Mouse (Mus musculus): ENCODE results near the gene Hoxd1. TPM values are rescaled to one million over a fixed set of nuclear protein-coding genes. Genes with fewer than 3 reads are reported as not detected.

Gene Hoxd1
- polyA plus RNA-seq, 1 experiment: 0.05 TPM

DNA sequence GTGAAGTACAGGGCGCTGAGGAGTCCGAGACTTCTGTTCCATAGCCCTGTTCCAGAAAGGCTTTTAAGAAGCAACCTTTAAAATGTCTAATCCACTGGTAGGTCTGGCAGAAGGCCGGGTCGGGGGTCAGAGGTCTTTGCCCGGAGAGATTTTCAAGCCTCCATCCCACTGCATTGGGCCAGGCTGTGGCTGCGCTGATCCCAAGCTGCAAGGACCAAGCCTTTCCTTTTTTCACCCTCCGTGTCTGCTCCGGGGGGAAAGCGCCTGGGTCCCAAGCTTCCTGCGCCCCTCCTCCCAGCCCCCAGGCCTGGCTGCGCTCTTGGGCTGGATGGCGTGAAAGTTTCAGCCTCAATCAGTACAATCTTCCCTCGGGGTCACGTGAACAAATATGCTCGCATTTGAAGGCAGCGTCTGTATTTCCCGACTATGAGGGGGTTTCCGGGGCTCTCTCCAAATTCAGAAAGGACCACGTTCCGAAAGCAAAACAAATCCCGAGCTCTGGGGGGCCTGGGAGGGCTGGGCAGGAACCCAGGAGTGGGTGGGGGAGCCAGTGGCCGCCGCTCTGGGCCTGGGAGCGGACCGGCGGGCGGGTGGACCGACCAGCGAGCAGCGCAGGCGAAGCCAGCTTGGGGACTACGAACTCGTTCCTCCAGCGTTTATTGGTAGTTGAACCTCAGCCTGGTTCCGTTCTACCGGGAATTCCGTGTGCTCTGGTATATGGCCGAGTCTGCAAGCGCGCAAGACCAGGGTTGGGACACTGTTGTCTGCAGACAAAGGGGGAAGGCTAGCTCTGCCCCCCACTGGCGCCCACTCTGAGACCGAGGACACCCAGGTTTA is 26.7 kb upstream of the Hoxd1 start:
- WGBS: 7% methylated on average over 42 of the region's 42 CpGs
- DNase-seq: no peak

DNA sequence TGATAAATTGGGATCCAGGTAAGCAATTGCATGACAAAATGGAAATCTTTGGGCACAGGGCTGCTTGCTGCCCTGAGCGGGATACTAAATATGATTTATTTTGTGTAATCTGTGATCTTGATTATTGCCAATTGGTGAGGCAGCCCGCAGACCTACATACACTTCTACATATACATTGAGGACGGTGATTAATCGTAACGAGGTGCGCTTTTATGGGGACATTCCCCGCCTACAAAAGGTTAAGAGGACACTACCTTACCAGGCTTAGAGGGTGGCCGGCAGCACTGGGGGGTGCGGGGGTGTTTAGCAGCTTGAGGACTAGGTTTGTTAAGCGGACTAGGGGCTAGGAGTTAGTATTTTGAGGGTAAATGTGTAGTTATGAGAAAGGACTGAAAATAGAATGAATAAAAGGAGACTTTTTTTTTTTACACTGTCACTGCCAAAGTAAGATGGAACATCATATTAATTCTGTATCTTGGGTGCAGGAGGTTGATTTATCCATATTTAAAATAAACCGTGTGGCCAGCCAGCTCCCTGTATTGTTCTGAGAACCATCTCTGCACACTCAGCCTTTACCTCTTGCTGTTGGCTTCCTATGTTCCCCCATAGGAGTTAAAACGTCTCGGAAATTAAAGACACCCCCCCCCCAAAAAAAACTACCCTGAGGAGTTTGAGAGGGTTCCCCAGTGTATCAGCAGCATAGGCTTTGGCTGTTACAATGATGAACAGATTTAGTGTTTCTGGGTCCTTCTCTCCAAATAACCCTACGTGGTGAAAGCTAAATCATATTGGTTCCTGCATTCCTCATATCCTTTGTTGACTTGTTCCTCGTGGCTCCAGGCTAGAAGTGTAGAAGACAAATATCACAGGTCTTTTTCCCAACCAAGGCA is 25.8 kb upstream of the Hoxd1 start:
- H3K27ac ChIP-seq (ENCODE audit: control insufficient read depth, insufficient read depth, low read length): no peak overlapping the region
- 25% methylated on average over 15 of the region's 15 CpGs for WGBS
- H3K4me3 ChIP-seq (ENCODE audit: control insufficient read depth, insufficient read depth, low read length): no peak overlapping the region

More for the DNA sequence above, 26.7 kb upstream of the Hoxd1 start:
- H3K36me3 ChIP-seq (ENCODE audit: control insufficient read depth, insufficient read depth, low read length): no peaks in the 10 kb centered on the region
- no peak overlapping the region for H3K27ac ChIP-seq (ENCODE audit: control insufficient read depth, insufficient read depth, low read length)
- no peak for TF ChIP-seq CTCF (IDR thresholded peaks at IDR 0.05; ENCODE audit: borderline replicate concordance, control insufficient read depth, extremely low read depth, insufficient read depth, low read length, poor library complexity)
- no peak for TF ChIP-seq POLR2A (IDR thresholded peaks at IDR 0.05; ENCODE audit: control insufficient read depth, extremely low read depth, insufficient read depth, low read length, poor library complexity)
- no peak overlapping the region for H3K4me3 ChIP-seq (ENCODE audit: control insufficient read depth, insufficient read depth, low read length)
- peaks cover 40% of the 10 kb centered on the region for H3K27me3 ChIP-seq (ENCODE audit: control insufficient read depth, insufficient read depth, low read length)
- no peaks in the 10 kb centered on the region for H3K4me1 ChIP-seq (replicated peaks; ENCODE audit: control insufficient read depth, insufficient read depth, low read length)

DNA sequence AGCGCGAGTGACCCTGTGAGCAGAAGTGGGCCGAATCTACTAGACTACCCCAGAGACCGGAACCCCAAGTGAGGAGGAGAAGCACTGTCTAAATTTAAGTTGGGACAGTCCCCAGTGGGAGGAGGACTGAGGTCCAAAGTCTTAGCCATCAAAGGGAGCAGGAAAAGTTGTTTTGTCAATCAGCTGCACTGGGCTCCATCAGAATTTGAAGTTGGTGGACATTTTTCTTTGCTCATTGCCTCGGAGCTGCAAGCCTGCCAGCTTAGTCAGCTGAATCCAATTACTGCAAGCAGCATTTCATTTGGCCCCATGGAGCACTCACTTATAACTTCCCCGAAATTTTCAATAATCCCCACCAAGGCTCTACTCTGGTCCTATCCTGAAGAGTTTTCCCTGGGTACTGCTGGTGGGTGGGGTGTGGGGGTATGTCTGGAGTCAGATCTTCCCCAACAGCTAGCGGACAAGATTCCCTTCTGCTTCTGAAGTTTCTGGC is 25.2 kb upstream of the Hoxd1 start:
- Histone ChIP-seq H3K4me3 (ENCODE audit: control insufficient read depth, insufficient read depth, low read length) (no peak overlapping the region), H3K27me3 (ENCODE audit: control insufficient read depth, insufficient read depth, low read length) (peaks cover 40% of the 10 kb centered on the region), H3K36me3 (ENCODE audit: control insufficient read depth, insufficient read depth, low read length) (no peaks in the 10 kb centered on the region), H3K4me1 (replicated peaks; ENCODE audit: control insufficient read depth, insufficient read depth, low read length) (no peaks in the 10 kb centered on the region), H3K27ac (ENCODE audit: control insufficient read depth, insufficient read depth, low read length) (no peak overlapping the region)
- DNase-seq: no peak
- TF ChIP-seq POLR2A (IDR thresholded peaks at IDR 0.05; ENCODE audit: control insufficient read depth, extremely low read depth, insufficient read depth, low read length, poor library complexity): no peak
- no peak for TF ChIP-seq CTCF (IDR thresholded peaks at IDR 0.05; ENCODE audit: borderline replicate concordance, control insufficient read depth, extremely low read depth, insufficient read depth, low read length, poor library complexity)
- WGBS: 29% methylated on average over 7 of the region's 7 CpGs

More for the DNA sequence above, 25.8 kb upstream of the Hoxd1 start:
- no peaks in the 10 kb centered on the region for H3K4me1 ChIP-seq (replicated peaks; ENCODE audit: control insufficient read depth, insufficient read depth, low read length)
- TF ChIP-seq POLR2A (IDR thresholded peaks at IDR 0.05; ENCODE audit: control insufficient read depth, extremely low read depth, insufficient read depth, low read length, poor library complexity) (no peak), CTCF (IDR thresholded peaks at IDR 0.05; ENCODE audit: borderline replicate concordance, control insufficient read depth, extremely low read depth, insufficient read depth, low read length, poor library complexity) (no peak)
- no peaks in the 10 kb centered on the region for H3K36me3 ChIP-seq (ENCODE audit: control insufficient read depth, insufficient read depth, low read length)
- peaks cover 40% of the 10 kb centered on the region for H3K27me3 ChIP-seq (ENCODE audit: control insufficient read depth, insufficient read depth, low read length)
- DNase-seq: no peak

DNA sequence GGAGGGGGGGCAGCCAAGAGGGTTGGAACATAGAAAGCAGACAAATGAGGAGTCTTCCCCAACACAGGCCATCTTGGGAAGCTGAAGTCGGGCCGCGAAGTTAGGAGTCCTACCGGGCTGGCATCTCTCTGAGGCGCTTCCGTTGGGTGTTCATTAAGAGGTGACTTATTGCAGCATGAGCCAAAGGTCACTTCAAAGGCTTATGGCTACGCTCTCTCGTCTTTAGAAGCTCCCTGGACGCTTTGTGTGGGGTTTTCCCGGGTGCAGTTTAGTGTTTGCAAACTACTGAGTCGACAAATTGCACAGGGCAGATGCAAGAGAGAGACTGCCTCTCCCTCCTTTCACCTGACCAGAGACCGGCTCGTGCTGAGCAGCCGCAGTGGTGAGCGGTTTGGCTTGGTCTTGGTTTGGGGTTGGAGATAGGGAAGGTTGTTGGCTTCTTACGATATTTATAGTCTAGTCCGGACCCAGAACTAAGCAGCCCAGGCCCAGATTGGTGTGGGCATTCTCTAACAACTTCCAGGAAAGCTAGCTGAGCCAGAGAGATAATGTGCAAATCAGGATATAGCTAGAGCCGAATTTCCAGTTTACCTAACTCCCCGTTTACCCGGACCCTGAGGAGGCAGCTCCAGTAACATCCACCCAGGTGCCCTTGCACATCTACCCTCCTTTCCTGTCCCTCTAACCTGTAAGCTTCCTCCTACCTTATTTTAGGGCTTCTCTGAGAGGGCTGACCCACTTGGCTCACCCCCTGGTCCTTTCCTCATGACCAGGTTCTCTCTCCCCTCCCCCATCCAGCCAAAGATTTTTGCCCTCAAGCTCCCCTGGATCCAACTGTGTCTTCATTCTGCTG is 23.9 kb upstream of the Hoxd1 start:
- no peaks in the 10 kb centered on the region for H3K36me3 ChIP-seq (ENCODE audit: control insufficient read depth, insufficient read depth, low read length)
- H3K4me3 ChIP-seq (ENCODE audit: control insufficient read depth, insufficient read depth, low read length): no peak overlapping the region
- WGBS: 9% methylated on average over 20 of the region's 20 CpGs
- peaks cover 36% of the 10 kb centered on the region for H3K27me3 ChIP-seq (ENCODE audit: control insufficient read depth, insufficient read depth, low read length)
- TF ChIP-seq CTCF (IDR thresholded peaks at IDR 0.05; ENCODE audit: borderline replicate concordance, control insufficient read depth, extremely low read depth, insufficient read depth, low read length, poor library complexity) (no peak), POLR2A (IDR thresholded peaks at IDR 0.05; ENCODE audit: control insufficient read depth, extremely low read depth, insufficient read depth, low read length, poor library complexity) (no peak)
- no peaks in the 10 kb centered on the region for H3K4me1 ChIP-seq (replicated peaks; ENCODE audit: control insufficient read depth, insufficient read depth, low read length)
- H3K27ac ChIP-seq (ENCODE audit: control insufficient read depth, insufficient read depth, low read length): no peak overlapping the region
- no peak for DNase-seq

DNA sequence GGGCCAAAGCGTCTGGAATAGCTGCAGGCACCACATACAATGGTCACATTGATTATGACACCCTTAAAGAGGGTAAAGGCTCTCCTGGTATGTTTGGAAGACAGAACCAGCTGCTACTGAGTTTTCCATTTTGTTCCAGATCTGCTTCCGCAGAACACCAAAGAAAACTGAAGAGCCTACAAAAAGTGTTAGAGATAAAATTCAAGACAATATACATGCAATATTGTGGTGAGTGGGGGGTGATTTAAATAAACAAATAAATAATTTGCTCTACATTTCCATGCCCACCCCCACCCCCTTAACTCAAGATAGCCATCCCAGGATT is 23.3 kb upstream of the Hoxd1 start:
- Histone ChIP-seq H3K27me3 (ENCODE audit: control insufficient read depth, insufficient read depth, low read length) (peaks cover 39% of the 10 kb centered on the region), H3K36me3 (ENCODE audit: control insufficient read depth, insufficient read depth, low read length) (no peaks in the 10 kb centered on the region), H3K4me1 (replicated peaks; ENCODE audit: control insufficient read depth, insufficient read depth, low read length) (no peaks in the 10 kb centered on the region), H3K4me3 (ENCODE audit: control insufficient read depth, insufficient read depth, low read length) (no peak overlapping the region), H3K27ac (ENCODE audit: control insufficient read depth, insufficient read depth, low read length) (no peak overlapping the region)
- 34% methylated on average over 2 of the region's 2 CpGs for WGBS
- DNase-seq: no peak
- TF ChIP-seq CTCF (IDR thresholded peaks at IDR 0.05; ENCODE audit: borderline replicate concordance, control insufficient read depth, extremely low read depth, insufficient read depth, low read length, poor library complexity): no peak
- no peak for TF ChIP-seq POLR2A (IDR thresholded peaks at IDR 0.05; ENCODE audit: control insufficient read depth, extremely low read depth, insufficient read depth, low read length, poor library complexity)

DNA sequence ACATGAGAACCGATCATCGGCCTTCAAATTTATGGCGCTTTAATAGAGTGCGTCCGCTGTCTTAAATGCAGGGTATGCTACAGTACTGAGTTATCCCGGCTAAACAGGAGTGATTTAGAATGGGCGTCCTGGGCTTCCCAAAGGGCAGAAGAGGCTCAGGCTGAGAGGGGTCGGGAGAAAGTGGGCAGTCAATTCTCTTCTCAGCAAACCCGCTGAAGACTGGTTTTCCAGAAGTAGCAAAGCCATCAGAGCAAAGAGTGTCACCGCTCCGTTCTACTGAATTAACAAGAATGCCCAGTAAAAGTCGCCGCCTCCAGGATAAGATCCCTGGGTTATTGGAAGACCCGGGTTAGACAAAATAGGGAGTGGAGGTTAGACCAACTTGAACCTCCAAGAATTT is 22.9 kb upstream of the Hoxd1 start:
- no peak overlapping the region for H3K4me3 ChIP-seq (ENCODE audit: control insufficient read depth, insufficient read depth, low read length)
- WGBS: 19% methylated on average over 14 of the region's 14 CpGs
- peaks cover 39% of the 10 kb centered on the region for H3K27me3 ChIP-seq (ENCODE audit: control insufficient read depth, insufficient read depth, low read length)
- TF ChIP-seq CTCF (IDR thresholded peaks at IDR 0.05; ENCODE audit: borderline replicate concordance, control insufficient read depth, extremely low read depth, insufficient read depth, low read length, poor library complexity) (no peak), POLR2A (IDR thresholded peaks at IDR 0.05; ENCODE audit: control insufficient read depth, extremely low read depth, insufficient read depth, low read length, poor library complexity) (no peak)
- no peak overlapping the region for H3K27ac ChIP-seq (ENCODE audit: control insufficient read depth, insufficient read depth, low read length)
- no peak for DNase-seq
- no peaks in the 10 kb centered on the region for H3K4me1 ChIP-seq (replicated peaks; ENCODE audit: control insufficient read depth, insufficient read depth, low read length)
- H3K36me3 ChIP-seq (ENCODE audit: control insufficient read depth, insufficient read depth, low read length): no peaks in the 10 kb centered on the region

Data from thymus, adult 2 months (tissue).